Mouse (Mus musculus) CD4-positive, CD25-positive, alpha-beta regulatory T cell, adult 4 months (primary cell): Measurements from ENCODE around the gene Snx32. TPM values are rescaled to one million over a fixed set of nuclear protein-coding genes. Genes with fewer than 3 reads are reported as not detected.
A peak's percentile ranks its signal among the peaks of the same experiment; 100 is the strongest.

Experiments
- ATAC-seq: one replicate; pipeline ENCODE4 v1.8.0; 2017
- polyA plus RNA-seq, 2 experiments: library from polyadenylated mRNA; unstranded; fragments of 100-300 nt; shearing (Covaris generic); gene quantifications; one replicate each; pipeline ENCODE4 v1.2.1; 2017

Snx32 gene
- polyA plus RNA-seq, 2 experiments from 2014 or later: 20.2 to 23.6 TPM

GRCm38 (mm10) chr19:5456241-5456921 is 54.0 kb downstream of the Snx32 start:
- ATAC-seq: no peak

DNA sequence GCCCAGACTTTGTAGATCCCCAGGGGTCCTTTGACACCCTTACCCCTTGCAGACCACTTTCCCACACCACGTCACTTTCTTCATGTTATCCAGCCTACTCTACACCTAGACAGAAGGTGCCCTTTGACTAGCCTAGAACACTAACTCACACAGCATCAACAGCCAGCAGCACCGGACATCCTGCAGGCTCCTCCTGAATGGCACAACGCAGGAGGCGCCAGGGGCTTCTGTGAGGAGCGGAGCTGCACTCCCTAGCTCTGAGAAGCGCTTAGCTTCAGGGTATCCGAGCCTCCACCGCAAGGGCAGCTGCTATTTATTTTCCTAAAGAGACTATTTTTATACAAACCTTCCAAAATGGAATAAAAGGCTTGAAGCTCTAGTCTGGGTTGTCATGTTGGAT is 54.8 kb downstream of the Snx32 start:
- no peak for ATAC-seq

GRCm38 (mm10) chr19:5455037-5455436 is 55.3 kb downstream of the Snx32 start:
- no peak for ATAC-seq

DNA sequence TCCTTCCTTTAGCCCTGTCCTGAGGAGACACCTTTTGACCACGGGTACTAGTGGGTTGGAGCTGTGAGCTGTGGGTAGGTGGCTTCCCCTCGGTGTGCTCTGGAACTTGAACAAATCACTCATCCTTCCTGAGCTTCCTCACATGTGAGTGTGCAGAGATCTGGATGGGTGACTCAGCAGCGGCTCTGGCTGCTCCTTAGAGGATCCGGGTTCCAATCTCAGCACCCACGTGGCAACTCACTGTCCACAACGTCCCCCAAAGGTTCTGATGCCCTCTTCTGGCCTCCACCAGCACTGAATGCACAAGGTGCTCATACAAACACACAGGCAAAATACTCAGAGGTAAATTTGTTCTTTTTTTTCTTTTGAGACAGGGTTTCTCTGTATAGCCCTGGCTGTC is 58.6 kb downstream of the Snx32 start:
- ATAC-seq: no peak

DNA sequence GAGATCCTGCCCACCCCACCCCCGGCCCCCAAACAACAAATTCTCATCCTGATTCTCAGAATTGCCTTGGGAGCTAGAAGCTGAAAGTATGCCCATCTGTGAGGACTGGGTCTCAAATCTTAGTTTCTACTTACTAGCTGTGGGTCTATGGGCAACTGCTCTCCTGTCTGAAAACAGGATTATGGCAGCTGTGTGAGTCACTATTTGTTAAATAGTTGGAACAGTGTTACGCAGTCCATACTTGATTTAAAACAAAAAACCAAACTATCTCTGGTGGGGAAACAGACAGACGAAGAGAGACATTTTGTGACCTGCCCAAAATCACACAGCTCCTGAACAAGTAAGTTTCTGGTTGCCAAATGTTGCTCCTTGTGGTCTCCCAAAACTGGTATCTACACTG is 60.7 kb downstream of the Snx32 start:
- no peak for ATAC-seq

- peak; percentile 30 for ATAC-seq
Observed at GRCm38 (mm10) chr19:5448354-5449150, 61.8 kb downstream of the Snx32 start.

DNA sequence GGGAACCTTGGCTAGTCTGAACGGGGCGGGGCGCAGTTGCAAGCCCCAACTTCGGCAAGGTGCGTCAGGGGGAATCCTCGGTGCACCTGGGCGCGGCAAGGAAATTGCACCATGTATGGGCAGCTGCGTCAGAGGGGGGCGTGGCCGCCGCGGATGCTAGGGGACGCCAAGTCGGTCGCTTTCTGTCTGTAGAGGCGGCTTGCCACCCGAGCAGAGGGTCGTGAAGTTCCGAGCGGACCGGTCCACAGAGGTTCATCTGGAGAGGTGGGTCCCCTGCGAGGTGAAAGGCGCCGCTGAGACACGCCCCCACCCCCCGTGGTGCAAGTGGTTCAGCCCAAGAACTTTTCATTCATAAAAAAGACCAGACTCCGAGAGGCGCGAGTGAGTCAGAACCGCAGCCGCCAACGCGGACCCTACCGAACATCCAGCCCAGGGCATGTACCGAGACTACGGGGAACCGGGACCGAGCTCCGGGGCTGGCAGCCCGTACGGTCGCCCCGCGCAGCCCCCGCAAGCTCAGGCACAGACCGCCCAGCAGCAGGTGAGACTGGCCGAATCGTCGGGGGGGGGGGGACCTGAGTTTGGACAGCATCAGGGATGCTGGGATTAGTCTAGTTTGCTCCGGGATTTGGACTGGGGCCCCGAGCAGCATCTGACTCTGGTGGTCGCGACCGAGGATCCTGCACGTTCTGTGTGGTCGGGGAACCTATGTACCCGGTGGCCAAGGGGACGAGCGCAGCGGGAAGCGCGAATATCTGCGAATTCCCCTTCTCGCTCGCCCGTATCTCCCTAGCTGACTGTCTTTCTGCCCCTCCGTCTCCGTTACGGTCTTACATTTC is 62.6 kb downstream of the Snx32 start, which contains the start of gene Fosl1:
Gene Fosl1, plus strand, starts transcription at position 33 of the 839 bp plus-strand sequence.
- peak; percentile 94 for ATAC-seq

DNA sequence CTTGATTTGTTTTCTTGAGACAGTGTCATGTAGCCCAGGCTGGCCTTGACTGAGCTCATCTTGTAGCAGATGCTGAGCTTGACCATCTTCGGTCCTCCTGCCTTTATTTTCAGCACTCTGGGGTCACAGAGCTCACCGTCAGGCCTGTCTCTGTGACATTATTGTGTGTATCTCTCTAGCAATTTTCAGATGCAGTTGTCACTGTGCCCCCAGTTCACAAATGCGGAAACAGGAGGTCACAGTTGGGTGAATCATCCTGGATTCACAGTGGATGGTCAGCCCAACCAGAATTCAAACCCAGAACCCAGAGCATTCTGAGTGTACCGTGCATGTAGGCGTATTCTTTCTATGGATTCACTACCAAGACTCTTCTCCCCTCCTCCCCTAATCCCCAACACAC is 64.6 kb downstream of the Snx32 start:
- ATAC-seq: no peak

DNA sequence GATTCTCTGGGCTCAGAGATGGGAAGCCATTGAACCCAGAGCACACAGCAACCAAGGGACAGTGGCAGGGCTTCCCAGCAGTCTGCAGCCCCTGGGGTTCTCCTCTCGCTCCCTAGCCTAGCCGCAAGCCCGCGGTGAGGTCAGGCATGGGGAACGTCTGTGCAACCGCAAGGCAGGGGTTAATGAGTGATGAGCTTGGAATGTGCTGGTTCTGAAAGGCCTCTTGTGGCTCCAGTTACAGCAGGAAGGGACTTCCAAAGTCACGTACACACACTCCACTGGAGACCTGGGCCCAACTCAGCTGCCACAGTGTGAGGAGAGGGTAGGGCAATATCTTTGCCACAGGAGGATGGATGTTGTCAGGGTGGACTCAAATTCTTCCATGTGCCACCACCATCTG is 65.4 kb downstream of the Snx32 start:
- no peak for ATAC-seq

DNA sequence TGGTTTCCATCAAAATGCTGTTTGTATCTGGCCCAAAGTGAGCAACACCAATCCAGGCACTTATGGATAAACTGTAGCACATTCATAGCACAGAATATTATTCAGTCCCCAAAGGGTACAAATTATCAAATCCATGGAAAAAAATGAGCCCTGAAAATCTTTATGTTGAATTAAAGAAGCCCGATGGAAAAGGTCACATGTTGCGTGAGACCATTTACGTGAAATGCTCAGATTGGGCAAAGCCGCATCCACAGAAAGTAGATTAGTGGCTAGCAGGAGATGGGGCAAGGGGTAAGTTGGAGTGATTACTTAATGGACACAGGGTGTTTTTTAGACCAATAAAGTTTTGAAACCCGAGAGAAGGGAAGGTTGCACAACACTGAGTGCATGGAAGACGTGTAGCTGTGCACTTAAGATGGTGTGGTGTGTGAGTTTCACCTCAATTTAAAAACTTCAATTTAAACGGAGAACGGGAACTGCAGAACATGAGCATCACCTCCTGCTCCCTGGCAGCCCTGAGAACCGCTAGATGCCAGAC is 65.9 kb downstream of the Snx32 start:
- ATAC-seq: no peak

Other genes starting within 250 kb of the Snx32 start
- gene Pacs1, start 237.4 kb downstream of the Snx32 start, polyA plus RNA-seq: 10 to 100 TPM; 16.5 to 21.9 TPM
- 100 to 1,000 TPM; 341 to 465 TPM for gene Sf3b2, start 215.1 kb downstream of the Snx32 start, polyA plus RNA-seq
- gene Gal3st3, start 212.2 kb downstream of the Snx32 start, polyA plus RNA-seq: under 1 TPM in 1 of 2 experiments, not detected in 1; 0.15 TPM
- not detected for gene Catsper1, start 174.8 kb downstream of the Snx32 start, polyA plus RNA-seq
- 1 to 10 TPM; 2.7 to 3.2 TPM for gene Cst6, start 161.0 kb downstream of the Snx32 start, polyA plus RNA-seq
- 10 to 100 TPM; 46.1 to 57.1 TPM for gene Eif1ad, start 143.8 kb downstream of the Snx32 start, polyA plus RNA-seq
- gene Banf1, start 143.4 kb downstream of the Snx32 start, polyA plus RNA-seq: 100 to 1,000 TPM; 246 to 256 TPM
- gene Sart1, start 121.8 kb downstream of the Snx32 start, polyA plus RNA-seq: 10 to 100 TPM; 18.1 to 30.1 TPM
- gene Tsga10ip, start 108.0 kb downstream of the Snx32 start, polyA plus RNA-seq: not detected
- 10 to 100 TPM; 56.0 to 57.2 TPM for gene Drap1, start 85.6 kb downstream of the Snx32 start, polyA plus RNA-seq
- 10 to 100 TPM; 20.8 to 28.7 TPM for gene AI837181, start 85.4 kb downstream of the Snx32 start, polyA plus RNA-seq
- not detected for gene Fosl1, start 63.0 kb downstream of the Snx32 start, polyA plus RNA-seq
- gene Ccdc85b, start 52.6 kb downstream of the Snx32 start, polyA plus RNA-seq: under 1 TPM; 0.48 to 0.83 TPM
- 100 to 1,000 TPM in 1 of 2 experiments, 10 to 100 TPM in 1; 86.2 to 159 TPM for gene Fibp, start 49.9 kb downstream of the Snx32 start, polyA plus RNA-seq
- gene Ctsw, start 42.0 kb downstream of the Snx32 start, polyA plus RNA-seq: 100 to 1,000 TPM; 136 to 191 TPM
- 1 to 10 TPM; 1.5 to 4.6 TPM for gene Efemp2, start 36.6 kb downstream of the Snx32 start, polyA plus RNA-seq
- gene Mus81, start 22.1 kb downstream of the Snx32 start, polyA plus RNA-seq: 10 to 100 TPM; 44.8 to 51.5 TPM
- 1,000 to 10,000 TPM; 1,977 to 2,151 TPM for gene Cfl1, start 20.1 kb downstream of the Snx32 start, polyA plus RNA-seq
- gene 1700020D05Rik, start 6.8 kb downstream of the Snx32 start, polyA plus RNA-seq: not detected
- gene Ovol1, start 50.1 kb upstream of the Snx32 start, polyA plus RNA-seq: not detected
- 1 to 10 TPM; 3.8 to 7.4 TPM for gene Ap5b1, start 57.5 kb upstream of the Snx32 start, polyA plus RNA-seq
- 100 to 1,000 TPM in 1 of 2 experiments, 10 to 100 TPM in 1; 55.0 to 102 TPM for gene Rnaseh2c, start 91.3 kb upstream of the Snx32 start, polyA plus RNA-seq
- 10 to 100 TPM; 38.8 to 84.9 TPM for gene Kat5, start 99.7 kb upstream of the Snx32 start, polyA plus RNA-seq
- 100 to 1,000 TPM; 111 to 174 TPM for gene Rela, start 126.9 kb upstream of the Snx32 start, polyA plus RNA-seq
- gene Sipa1, start 153.2 kb upstream of the Snx32 start, polyA plus RNA-seq: 10 to 100 TPM; 19.0 to 25.6 TPM
- gene Map3k11, start 178.2 kb upstream of the Snx32 start, polyA plus RNA-seq: 1 to 10 TPM; 6.3 to 8.4 TPM
- gene Pcnx3, start 178.4 kb upstream of the Snx32 start, polyA plus RNA-seq: 10 to 100 TPM; 21.6 to 23.9 TPM
- gene Kcnk7, start 193.8 kb upstream of the Snx32 start, polyA plus RNA-seq: 1 to 10 TPM; 1.9 to 2.4 TPM
- 10 to 100 TPM; 14.4 to 20.7 TPM for gene Ehbp1l1, start 215.8 kb upstream of the Snx32 start, polyA plus RNA-seq
- gene Fam89b, start 219.1 kb upstream of the Snx32 start, polyA plus RNA-seq: 10 to 100 TPM; 43.5 to 55.3 TPM
- gene Ltbp3, start 230.4 kb upstream of the Snx32 start, polyA plus RNA-seq: not detected